Mouse (Mus musculus) cerebellum, adult 18-20 months (tissue): ENCODE measurements around the gene Ppp1r9a.

Experiments used
- DNase-seq, 2 experiments: peaks; one replicate each; pipeline ENCODE4 v3.0.0; 2021

Gene Ppp1r9a

GRCm38 (mm10) chr6:4962197-4962596, 59.5 kb downstream of the Ppp1r9a start:
- no peak for DNase-seq

- no peak for DNase-seq
These were observed 60.3 kb downstream of the Ppp1r9a start for GRCm38 (mm10) chr6:4963049-4963448.

GRCm38 (mm10) chr6:4967236-4967635, 64.5 kb downstream of the Ppp1r9a start:
- DNase-seq = no peak

GRCm38 (mm10) chr6:4971229-4971628, 68.5 kb downstream of the Ppp1r9a start:
- no peak for DNase-seq

- DNase-seq = peak; percentile 20 to 34
These were observed 70.1 kb downstream of the Ppp1r9a start for GRCm38 (mm10) chr6:4972808-4973207.

- no peak for DNase-seq
These were observed 70.6 kb downstream of the Ppp1r9a start for GRCm38 (mm10) chr6:4973337-4973736.

GRCm38 (mm10) chr6:4977515-4977914, 74.8 kb downstream of the Ppp1r9a start:
- DNase-seq = no peak

GRCm38 (mm10) chr6:4978249-4978648, 75.5 kb downstream of the Ppp1r9a start:
- DNase-seq = no peak

- no peak for DNase-seq
These were observed 76.2 kb downstream of the Ppp1r9a start for GRCm38 (mm10) chr6:4978897-4979296.

GRCm38 (mm10) chr6:4980113-4980512, 77.4 kb downstream of the Ppp1r9a start:
- no peak for DNase-seq

- DNase-seq = no peak
These were observed 80.0 kb downstream of the Ppp1r9a start for GRCm38 (mm10) chr6:4982686-4983162.

GRCm38 (mm10) chr6:4985668-4986067, 83.0 kb downstream of the Ppp1r9a start:
- DNase-seq = peak in 1 of 2 experiments; percentile 18

- no peak for DNase-seq
These were observed 84.4 kb downstream of the Ppp1r9a start for GRCm38 (mm10) chr6:4987084-4987483.

GRCm38 (mm10) chr6:4988688-4989087, 86.0 kb downstream of the Ppp1r9a start:
- DNase-seq = no peak

GRCm38 (mm10) chr6:4992308-4992707, 89.6 kb downstream of the Ppp1r9a start:
- DNase-seq = peak in 1 of 2 experiments; percentile 39

- DNase-seq = no peak
These were observed 91.0 kb downstream of the Ppp1r9a start for GRCm38 (mm10) chr6:4993600-4994160.

GRCm38 (mm10) chr6:4994161-4994919, 91.6 kb downstream of the Ppp1r9a start:
- DNase-seq = no peak

GRCm38 (mm10) chr6:4997599-4997998, 94.9 kb downstream of the Ppp1r9a start:
- DNase-seq = no peak

GRCm38 (mm10) chr6:4998929-4999328, 96.2 kb downstream of the Ppp1r9a start:
- no peak for DNase-seq

- DNase-seq = no peak
These were observed 98.1 kb downstream of the Ppp1r9a start for GRCm38 (mm10) chr6:5000788-5001187.

GRCm38 (mm10) chr6:5005491-5006275, 103.0 kb downstream of the Ppp1r9a start:
- DNase-seq = peak; percentile 78 to 91

- DNase-seq = no peak
These were observed 103.7 kb downstream of the Ppp1r9a start for GRCm38 (mm10) chr6:5006283-5006946.

- no peak for DNase-seq
These were observed 105.4 kb downstream of the Ppp1r9a start for GRCm38 (mm10) chr6:5008166-5008565.
